Mouse (Mus musculus): ENCODE measurements around the gene Pskh1. TPM values are rescaled to one million over a fixed set of nuclear protein-coding genes. Genes with fewer than 3 reads are reported as not detected.
A peak's percentile ranks its signal among the peaks of the same experiment; 100 is the strongest.

The Pskh1 gene
- total and polyA plus RNA-seq, 3 experiments: 12.9 to 26.2 TPM; not detected in 1

GRCm38 (mm10) chr8:105854303-105854702, 45.9 kb upstream of the Pskh1 start:
- peak overlapping the region; percentile 43 for H3K9ac ChIP-seq (ENCODE audit: control insufficient read depth, low read depth, low read length, poor library complexity, severe bottlenecking)
- peaks cover 23% of the 10 kb centered on the region for H3K79me2 ChIP-seq (ENCODE audit: control insufficient read depth, insufficient read depth, low read length, poor library complexity)
- H3K4me3 ChIP-seq (ENCODE audit: control insufficient read depth in 1 of 2, insufficient read depth in 1 of 2, low read depth in 2 of 2, low read length in 2 of 2): peak overlapping the region; percentile 28 to 88
- no peaks in the 10 kb centered on the region for H3K27me3 ChIP-seq (ENCODE audit: control insufficient read depth in 1 of 2, insufficient read depth in 2 of 2, low read length in 2 of 2)
- H3K9me3 ChIP-seq (replicated peaks; ENCODE audit: insufficient read depth, low read length): no peaks in the 10 kb centered on the region
- DNase-seq (ENCODE audit: low read depth, low spot score): no peak
- no peak overlapping the region for H3K27ac ChIP-seq (ENCODE audit: control insufficient read depth, low read depth, low read length)
- H3K4me1 ChIP-seq (ENCODE audit: control insufficient read depth in 1 of 2, insufficient read depth in 2 of 2, low read length in 2 of 2): peaks cover 4 to 37% of the 10 kb centered on the region in 2 experiments
- TF ChIP-seq POLR2A (IDR thresholded peaks at IDR 0.05; ENCODE audit: control insufficient read depth in 1 of 2, insufficient read depth in 1 of 2, low read depth in 1 of 2, low read length in 2 of 2, poor library complexity in 1 of 2): no peak
- no peak for TF ChIP-seq TBP (IDR thresholded peaks at IDR 0.05; ENCODE audit: low read depth, low read length)
- H3K36me3 ChIP-seq (ENCODE audit: control insufficient read depth in 1 of 2, insufficient read depth in 2 of 2, low read length in 2 of 2): peaks cover 0 to 29% of the 10 kb centered on the region in 2 experiments; a peak in 2 of 4 replicates

- Histone ChIP-seq H3K9ac (ENCODE audit: control insufficient read depth, low read depth, low read length, poor library complexity, severe bottlenecking) (peak within 1 kb of the TSS; percentile 76), H3K27me3 (ENCODE audit: control insufficient read depth in 1 of 2, insufficient read depth in 2 of 2, low read length in 2 of 2) (no peaks in the 10 kb centered on the region), H3K36me3 (ENCODE audit: control insufficient read depth in 1 of 2, insufficient read depth in 2 of 2, low read length in 2 of 2) (peaks cover 0 to 29% of the 10 kb centered on the region in 2 experiments; a peak in 2 of 4 replicates), H3K9me3 (replicated peaks; ENCODE audit: insufficient read depth, low read length) (no peaks in the 10 kb centered on the region), H3K79me2 (ENCODE audit: control insufficient read depth, insufficient read depth, low read length, poor library complexity) (peaks cover 23% of the 10 kb centered on the region), H3K4me1 (ENCODE audit: control insufficient read depth in 1 of 2, insufficient read depth in 2 of 2, low read length in 2 of 2) (peaks cover 4 to 37% of the 10 kb centered on the region in 2 experiments), H3K4me3 (ENCODE audit: control insufficient read depth in 1 of 2, insufficient read depth in 1 of 2, low read depth in 2 of 2, low read length in 2 of 2) (peak within 1 kb of the TSS; percentile 68 to 88), H3K27ac (ENCODE audit: control insufficient read depth, low read depth, low read length) (peak within 1 kb of the TSS; percentile 86)
- DNase-seq (ENCODE audit: low read depth, low spot score): peak; percentile 96
- TF ChIP-seq NELFE (IDR thresholded peaks at IDR 0.05; ENCODE audit: low read depth, low read length) (peak; percentile 74), SIN3A (IDR thresholded peaks at IDR 0.05; ENCODE audit: low read length) (peak; percentile 64; the same call in 1 of the 2 replicates), NRF1 (IDR thresholded peaks at IDR 0.05; ENCODE audit: insufficient read depth, low read depth, low read length, poor library complexity, severe bottlenecking) (peak; percentile 72), USF1 (IDR thresholded peaks at IDR 0.05; ENCODE audit: low read depth, low read length) (peak; percentile 41; the same call in 1 of the 2 replicates), MXI1 (IDR thresholded peaks at IDR 0.05; ENCODE audit: low read depth, low read length) (no peak; the same call in 1 of the 2 replicates), RAD21 (IDR thresholded peaks at IDR 0.05; ENCODE audit: low read depth, low read length) (peak; percentile 17), MAZ (IDR thresholded peaks at IDR 0.05; ENCODE audit: low read depth, low read length) (peak; percentile 94), ZMIZ1 (IDR thresholded peaks at IDR 0.05; ENCODE audit: low read depth, low read length) (no peak), TBP (IDR thresholded peaks at IDR 0.05; ENCODE audit: low read depth, low read length) (peak; percentile 64; the same call in 1 of the 2 replicates), MYC (IDR thresholded peaks at IDR 0.05; ENCODE audit: low read depth, low read length) (peak; percentile 75; the same call in 1 of the 2 replicates), TCF12 (IDR thresholded peaks at IDR 0.05; ENCODE audit: low read depth, low read length) (peak; percentile 29; the same call in 1 of the 2 replicates), POLR2A (IDR thresholded peaks at IDR 0.05; ENCODE audit: control insufficient read depth in 1 of 2, insufficient read depth in 1 of 2, low read depth in 1 of 2, low read length in 2 of 2, poor library complexity in 1 of 2) (peak; percentile 50 to 55; a peak in 3 of 4 replicates), CTCF (IDR thresholded peaks at IDR 0.05 in 2 of 3, conservative IDR thresholded peaks at IDR 0.05 in 1 of 3; ENCODE audit: control insufficient read depth in 1 of 3, insufficient read depth in 1 of 3, low read depth in 2 of 3, low read length in 3 of 3, poor library complexity in 1 of 3, severe bottlenecking in 1 of 3) (peak; percentile 83 to 89 (median 87)), HCFC1 (IDR thresholded peaks at IDR 0.05; ENCODE audit: low read depth, low read length) (peak; percentile 94), RCOR1 (IDR thresholded peaks at IDR 0.05; ENCODE audit: low read depth, low read length) (no peak), TAL1 (IDR thresholded peaks at IDR 0.05; ENCODE audit: low read length) (no peak), ELF1 (IDR thresholded peaks at IDR 0.05; ENCODE audit: low read depth, low read length) (peak; percentile 90), CHD2 (IDR thresholded peaks at IDR 0.05; ENCODE audit: low read length) (peak; percentile 92), MAX (IDR thresholded peaks at IDR 0.05; ENCODE audit: low read length) (peak; percentile 31), MAFK (IDR thresholded peaks at IDR 0.05; ENCODE audit: borderline replicate concordance, low read depth, low read length) (no peak), POLR2AphosphoS5 (IDR thresholded peaks at IDR 0.05; ENCODE audit: borderline replicate concordance, low read depth, low read length) (no peak), KAT2A (conservative IDR thresholded peaks at IDR 0.05; ENCODE audit: low read depth, low read length) (peak; percentile 88)
Observed at GRCm38 (mm10) chr8:105854715-105855216, 45.5 kb upstream of the Pskh1 start, which contains the start of gene Thap11. Thap11 (plus strand) TSS chr8:105855132.

All from MEL (cell line).